Mouse (Mus musculus): ENCODE results near the gene Esf1. TPM values are rescaled to one million over a fixed set of nuclear protein-coding genes. Genes with fewer than 3 reads are reported as not detected.

Esf1 gene
- polyA plus RNA-seq, 1 experiment from 2014 or later = 28.1 TPM

GRCm38 (mm10) chr2:140075150-140075549 lies 95.2 kb downstream of the Esf1 start:
- Histone ChIP-seq H3K36me3 (ENCODE audit: insufficient read depth) (no peaks in the 10 kb centered on the region), H3K27ac (ENCODE audit: low read depth) (no peak overlapping the region), H3K4me3 (ENCODE audit: low read depth, low read length) (no peak overlapping the region), H3K9me3 (ENCODE audit: low read depth, low read length) (no peaks in the 10 kb centered on the region), H3K4me1 (ENCODE audit: insufficient read depth) (no peaks in the 10 kb centered on the region), H3K9ac (no peak overlapping the region), H3K27me3 (ENCODE audit: insufficient read depth, low read length) (no peaks in the 10 kb centered on the region), H3K4me2 (no peak overlapping the region)
- TF ChIP-seq CTCF (IDR thresholded peaks at IDR 0.05; ENCODE audit: low read depth) = no peak
- 64% methylated on average over 3 of the region's 3 CpGs for WGBS
- DNase-seq = no peak
- ATAC-seq (ENCODE audit: insufficient read depth) = no peak

Other genes starting within 250 kb of the Esf1 start
- gene Tasp1, start 103.8 kb downstream of the Esf1 start, polyA plus RNA-seq (2014; fragmentation: Nextera tagmentation; extraction: Ambion mirVana) = 23.2 and 28.5 TPM in 2 replicates
- not detected in 2 replicates for gene Gm17374, start 18.5 kb downstream of the Esf1 start, polyA plus RNA-seq (2014; fragmentation: Nextera tagmentation; extraction: Ambion mirVana)
- 22.6 and 24.9 TPM in 2 replicates for gene Ndufaf5, start 85 bp upstream of the Esf1 start, polyA plus RNA-seq (2014; fragmentation: Nextera tagmentation; extraction: Ambion mirVana)
- gene Sel1l2, start 219.1 kb upstream of the Esf1 start, polyA plus RNA-seq (2014; fragmentation: Nextera tagmentation; extraction: Ambion mirVana) = not detected in 2 replicates
- 31.1 and 31.9 TPM in 2 replicates for gene Macrod2, start 224.7 kb upstream of the Esf1 start, polyA plus RNA-seq (2014; fragmentation: Nextera tagmentation; extraction: Ambion mirVana)